Mouse (Mus musculus): ENCODE results near the gene Apof.
"Not testable (repeated sequence)": the region's sequence is repeated elsewhere in the genome, so short reads cannot be mapped to it uniquely, and the experiment has no call there.

Gene Apof

DNA sequence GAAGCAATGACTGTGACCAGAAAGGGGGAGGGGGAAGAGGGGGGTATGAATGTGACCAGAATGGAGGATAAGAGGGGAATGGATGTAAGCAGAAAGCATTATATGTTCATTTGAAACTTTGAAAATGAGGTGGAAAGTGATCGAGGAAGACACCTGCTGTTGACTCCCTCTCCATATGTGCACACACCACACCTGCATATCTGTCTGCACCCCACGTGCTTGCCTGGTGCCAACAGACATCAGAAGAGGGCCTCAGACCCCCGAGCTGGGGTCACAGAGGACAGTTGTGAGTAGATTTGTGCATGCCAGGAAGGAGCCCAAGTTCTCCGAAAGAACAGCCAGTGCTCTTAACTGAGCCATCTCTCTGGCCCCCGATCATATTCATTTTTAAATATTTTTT, 8.5 kb upstream of the Apof start:
- no peak for DNase-seq

DNA sequence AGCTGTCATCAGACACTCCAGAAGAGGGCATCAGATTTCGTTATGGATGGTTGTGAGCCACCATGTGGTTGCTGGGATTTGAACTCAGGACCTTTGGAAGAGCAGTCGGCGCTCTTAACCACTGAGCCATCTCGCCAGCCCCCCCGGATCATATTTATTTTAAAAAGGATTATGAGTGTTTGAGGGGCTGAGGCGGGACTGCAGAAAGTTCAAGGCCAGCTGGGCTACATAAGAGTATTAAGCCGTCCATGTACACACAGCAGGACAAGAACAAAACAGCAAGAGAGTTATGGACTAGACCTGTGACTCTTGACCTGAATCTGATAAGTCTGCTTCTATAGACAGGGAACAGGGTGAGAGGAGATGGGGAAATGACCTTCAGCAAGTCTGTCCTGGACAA, 8.1 kb upstream of the Apof start:
- not testable (repeated sequence) for DNase-seq

DNA sequence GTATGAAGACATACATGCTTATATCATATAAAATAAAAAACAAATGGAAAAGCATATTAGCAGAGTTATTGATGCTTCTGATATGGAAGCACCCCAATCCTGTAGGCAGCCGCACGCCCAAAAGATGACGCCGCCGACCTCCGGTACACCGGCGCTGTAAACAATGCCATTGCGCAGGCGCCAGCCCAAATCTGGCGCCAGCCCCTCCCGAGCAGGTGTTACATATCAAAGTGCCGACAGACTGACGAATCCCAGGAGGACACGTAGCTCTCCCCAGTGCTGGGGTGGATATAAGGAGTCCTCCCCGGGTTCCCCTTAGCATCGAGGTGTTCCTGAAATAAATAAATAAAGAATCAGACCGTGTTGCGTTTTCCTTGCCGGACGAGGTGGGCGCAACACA, 6.2 kb upstream of the Apof start:
- peak in 1 of 2 experiments; percentile 25 for DNase-seq

DNA sequence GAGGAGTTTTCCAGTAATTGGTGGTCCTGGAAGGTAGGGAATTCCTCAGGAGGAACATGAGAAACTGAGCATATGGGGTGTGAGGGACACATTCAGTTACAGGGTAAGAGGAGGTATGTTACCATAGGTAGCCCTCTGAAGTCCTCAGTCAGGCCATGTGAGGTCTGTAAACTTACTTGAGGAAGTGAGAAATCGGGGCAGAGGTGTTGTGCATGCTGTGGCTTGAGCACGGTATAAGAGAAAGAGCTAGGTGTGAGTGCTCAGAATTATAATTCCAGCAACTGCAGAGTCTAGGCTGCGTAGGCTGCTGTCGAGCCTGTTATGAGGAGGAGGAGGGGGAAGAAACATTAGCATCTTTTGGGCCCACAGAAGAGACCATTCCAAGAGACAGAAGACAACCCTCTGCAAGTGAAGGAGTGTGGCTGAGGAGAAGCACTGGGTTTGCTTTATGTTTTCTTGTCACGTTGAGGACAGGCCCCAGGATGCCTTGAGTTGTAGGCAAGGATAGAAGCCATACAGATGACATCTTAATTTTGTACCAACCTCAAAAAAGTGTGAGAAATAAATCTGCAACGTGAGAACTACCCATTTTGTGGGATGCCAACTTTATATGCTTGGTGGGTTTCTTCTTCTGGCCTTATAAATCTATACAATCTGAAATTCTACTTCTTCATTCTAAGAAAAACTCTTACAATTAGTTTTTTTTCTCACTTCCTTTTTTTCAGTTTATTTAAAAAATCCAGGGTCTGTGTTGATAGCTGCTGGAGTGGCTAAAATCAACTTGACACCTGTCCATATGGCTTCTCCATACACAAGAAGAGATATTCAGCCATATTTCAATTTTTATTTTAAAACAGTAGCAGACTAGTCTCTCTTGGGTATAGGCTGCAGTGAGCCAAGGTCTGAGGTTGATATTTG, 4.8 kb upstream of the Apof start:
- DNase-seq: no peak

DNA sequence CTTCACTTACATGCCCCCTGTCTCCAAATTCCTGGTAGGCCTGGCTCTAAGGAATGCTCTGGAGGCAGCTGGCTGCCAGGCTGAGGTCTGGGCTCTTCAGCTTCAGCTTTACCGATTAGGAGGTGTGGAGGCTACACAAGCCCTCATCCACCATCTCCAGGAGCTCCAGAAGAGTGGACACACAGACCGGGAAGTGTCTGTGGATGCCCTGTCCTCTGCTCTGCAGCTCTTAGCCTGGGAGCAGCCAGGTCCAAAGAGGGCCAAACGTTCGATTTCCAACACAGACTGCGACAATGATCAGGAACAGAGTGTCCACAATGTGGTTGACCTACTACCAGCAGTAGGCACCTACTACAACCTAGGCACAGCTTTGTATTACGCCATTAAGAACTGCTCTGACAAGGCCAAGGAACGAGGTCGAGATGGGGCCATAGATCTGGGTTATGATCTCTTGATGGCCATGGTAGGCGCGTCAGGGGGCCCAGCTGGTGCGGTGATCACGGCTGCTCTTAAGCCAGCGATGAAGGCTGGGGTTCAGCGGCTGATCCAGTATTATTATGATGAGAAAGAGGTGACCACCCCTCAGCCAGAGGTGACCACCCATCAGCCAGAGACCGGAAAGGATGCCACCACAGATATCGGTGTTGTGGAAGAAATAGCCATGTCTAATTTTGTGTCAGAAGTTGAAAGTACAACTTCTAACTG, 887 bp downstream of the Apof start:
- no peak for DNase-seq

DNA sequence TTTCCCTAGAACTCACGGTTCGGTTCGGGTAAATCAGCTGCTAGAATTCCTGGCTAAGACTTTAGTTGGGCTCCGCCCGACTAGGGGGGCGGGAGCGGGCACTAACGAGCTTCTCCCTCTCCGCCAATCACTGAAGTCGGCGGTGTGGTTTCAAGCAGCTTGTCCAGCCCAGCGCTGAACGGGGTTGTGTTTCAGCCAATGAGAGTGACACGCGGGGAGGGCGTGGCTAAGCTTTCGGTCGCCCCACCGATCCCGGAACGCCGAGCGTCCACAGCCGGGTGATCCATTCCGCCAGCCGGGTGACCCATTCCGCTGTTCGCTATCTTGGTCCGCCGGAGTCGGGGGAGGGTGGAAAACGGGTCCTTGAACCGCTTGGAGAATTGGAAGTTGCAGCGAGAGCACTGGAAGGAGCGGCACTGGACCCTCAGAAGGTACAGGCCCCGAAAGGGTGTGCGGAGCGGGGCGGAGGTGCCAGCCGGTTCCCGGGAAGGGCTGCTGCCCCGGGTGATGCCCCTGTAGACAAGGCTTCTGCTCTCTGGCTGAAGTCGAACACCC, 1.9 kb downstream of the Apof start, which contains the start of gene Stat2:
Gene Stat2 (plus strand): TSS at position 273 of the 555 bp plus-strand sequence.
- DNase-seq: peak; percentile 97 to 99

DNA sequence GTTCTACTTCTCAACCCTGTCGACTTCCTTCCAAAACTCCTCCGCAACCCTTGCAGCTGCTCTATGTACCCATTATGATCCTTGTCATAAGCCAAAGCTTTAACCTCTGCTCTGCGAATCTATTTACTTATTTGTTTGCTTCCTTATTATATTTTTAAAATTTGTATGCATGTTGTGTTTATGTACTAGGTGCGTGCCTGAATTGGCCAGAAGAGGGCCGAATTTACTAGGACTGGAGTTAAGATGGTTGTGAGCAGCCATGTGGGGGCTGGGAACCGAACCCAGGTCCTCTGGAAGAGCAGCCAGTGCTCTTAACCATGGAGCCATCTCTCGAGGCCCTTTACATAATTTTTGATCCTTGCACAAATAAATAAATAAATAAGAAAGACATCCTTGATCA, 2.4 kb downstream of the Apof start:
- DNase-seq: no peak

DNA sequence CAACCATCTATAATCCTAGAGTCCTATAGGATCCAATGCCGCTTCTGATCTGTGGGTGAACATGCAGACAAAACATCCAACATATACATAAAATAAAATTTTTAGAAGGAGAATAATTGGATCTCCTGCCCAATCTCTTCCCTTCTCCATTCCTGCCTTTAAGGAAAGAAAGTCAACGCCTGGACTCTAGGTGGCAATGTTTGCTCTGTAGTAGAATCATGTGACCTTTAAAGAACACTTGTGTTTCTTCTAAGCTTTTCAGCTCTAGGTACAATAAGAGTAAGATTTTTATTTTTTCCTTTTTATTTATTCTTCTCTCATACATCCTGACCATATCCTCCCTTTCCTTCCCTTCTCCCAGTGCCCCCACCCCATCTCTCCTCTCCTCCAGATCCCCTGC, 3.4 kb downstream of the Apof start:
- DNase-seq: peak in 1 of 2 experiments; percentile 58

DNA sequence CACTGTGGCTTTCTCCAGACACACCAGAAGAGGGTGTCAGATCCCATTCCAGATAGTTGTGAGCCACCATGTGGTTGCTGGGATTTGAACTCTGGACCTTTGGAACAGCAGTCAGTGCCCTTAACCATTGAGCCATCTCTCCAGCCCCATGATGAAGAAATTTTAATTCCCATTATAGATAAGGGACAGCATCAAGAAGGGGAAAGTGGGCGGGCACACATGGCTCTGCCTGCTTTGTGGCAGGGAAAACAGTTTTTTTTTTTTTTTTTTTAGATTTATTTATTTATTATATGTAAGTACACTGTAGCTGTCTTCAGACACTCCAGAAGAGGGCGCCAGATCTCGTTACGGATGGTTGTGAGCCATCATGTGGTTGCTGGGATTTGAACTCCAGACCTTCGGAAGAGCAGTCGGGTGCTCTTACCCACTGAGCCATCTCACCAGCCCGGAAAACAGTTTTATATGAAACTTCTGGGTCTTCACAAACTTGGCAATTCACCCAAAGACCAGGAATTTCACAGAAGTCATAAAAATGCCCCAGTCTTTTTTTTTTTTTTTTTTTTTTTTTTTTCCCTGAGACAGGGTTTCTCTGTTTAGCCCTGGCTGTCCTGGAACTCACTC, 4.5 kb downstream of the Apof start:
- not testable (repeated sequence) for DNase-seq

DNA sequence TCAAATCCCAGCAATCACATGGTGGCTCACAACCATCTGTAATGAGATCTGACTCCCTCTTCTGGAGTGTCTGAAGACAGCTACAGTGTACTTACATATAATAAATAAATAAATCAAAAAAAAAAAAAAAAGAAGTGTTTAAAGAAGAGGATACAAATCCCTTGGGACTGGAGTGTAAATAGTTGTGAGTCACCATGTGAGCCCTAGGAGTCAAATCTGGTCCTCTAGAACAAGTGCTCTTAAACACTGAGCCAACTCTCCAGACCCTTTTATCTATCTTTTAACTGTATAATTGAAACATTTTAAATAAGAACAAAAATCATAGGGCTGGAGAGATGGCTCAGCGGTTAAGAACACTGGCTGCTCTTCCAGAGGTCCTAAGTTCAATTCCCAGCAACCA, 6.9 kb downstream of the Apof start:
- not testable (repeated sequence) for DNase-seq

DNA sequence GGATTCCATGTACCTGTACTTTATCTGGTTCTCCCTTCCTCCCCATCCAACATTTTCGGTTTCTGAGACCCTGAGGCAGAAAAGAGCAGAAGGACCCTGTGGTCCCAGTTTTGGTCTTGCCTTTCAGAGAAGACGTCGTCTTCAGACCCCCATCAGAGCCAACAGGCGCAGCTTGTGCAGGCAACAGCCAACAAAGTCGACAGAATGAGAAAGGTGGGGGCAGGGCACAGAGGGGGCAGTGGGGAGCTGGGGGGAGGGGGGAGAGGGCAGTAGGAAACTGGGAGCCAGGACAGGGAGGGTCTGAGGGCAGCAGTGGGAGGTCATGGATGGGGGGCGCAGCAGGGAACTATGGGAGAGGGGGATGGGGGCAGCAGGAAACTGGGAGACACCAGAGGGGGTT, 9.7 kb downstream of the Apof start:
- DNase-seq: no peak

DNA sequence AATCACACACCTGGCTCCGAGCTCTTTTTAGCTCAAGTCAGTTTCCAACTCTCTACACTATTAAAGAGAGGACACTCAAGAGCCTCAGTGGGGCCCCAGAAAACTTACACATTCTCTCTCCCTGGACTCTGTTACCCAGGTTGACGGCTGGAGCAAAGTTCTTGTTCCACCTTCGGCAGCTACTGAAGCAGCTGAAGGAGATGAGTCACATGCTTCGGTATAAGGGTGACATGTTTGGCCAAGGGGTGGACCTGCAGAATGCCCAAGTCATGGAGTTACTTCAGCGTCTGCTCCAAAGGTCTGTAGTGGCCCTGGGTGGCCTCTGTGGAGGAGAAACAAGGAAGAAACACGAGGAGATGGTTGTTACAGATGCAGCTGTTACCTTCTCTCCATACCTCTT, 12.5 kb downstream of the Apof start:
- no peak for DNase-seq

DNA sequence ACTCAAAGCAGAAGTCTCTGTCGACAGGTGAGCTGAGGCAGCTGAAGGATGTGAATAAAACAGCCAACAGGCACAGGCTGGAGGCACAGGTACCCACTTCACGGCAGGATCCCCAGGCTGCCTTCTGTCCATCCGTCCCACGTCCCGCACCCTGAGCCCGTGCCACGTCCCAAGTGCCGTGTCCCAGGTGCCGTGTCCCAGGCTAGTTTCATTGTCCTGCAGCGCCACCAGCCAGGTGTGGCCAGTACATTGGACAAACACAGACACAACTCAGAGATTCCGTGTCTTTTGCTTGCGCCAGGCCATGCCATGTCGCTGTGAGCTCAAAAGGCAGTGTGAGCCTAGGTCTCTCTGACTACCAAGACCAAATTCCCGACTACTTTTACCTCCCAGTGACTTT, 13.2 kb downstream of the Apof start:
- no peak for DNase-seq

DNA sequence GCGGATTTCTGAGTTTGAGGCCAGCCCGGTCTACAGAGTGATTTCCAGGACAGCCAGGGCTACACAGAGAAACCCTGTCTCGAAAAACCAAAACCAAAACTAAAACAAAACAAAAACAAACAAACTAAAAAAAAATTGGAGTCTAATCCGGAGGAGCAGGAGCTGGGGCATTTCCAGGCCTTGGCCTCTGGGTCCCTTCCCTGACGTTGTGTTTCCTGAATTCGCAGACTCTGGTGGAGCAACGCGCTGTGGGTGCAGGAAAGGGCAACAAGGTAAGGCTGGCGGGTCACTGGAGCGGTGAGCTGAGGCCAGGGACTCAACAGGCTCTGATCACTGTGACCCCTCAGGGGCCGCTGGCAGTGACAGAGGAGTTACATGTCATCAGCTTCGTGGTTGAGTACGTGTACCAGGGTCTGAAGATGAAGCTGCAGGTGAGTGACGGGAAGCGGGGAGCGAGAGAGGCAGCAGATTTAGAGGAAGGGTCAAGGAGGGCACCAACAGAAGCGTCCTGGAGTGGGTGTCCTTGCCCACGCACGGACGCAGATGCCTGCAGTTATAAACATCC, 14.5 kb downstream of the Apof start:
- DNase-seq: no peak

DNA sequence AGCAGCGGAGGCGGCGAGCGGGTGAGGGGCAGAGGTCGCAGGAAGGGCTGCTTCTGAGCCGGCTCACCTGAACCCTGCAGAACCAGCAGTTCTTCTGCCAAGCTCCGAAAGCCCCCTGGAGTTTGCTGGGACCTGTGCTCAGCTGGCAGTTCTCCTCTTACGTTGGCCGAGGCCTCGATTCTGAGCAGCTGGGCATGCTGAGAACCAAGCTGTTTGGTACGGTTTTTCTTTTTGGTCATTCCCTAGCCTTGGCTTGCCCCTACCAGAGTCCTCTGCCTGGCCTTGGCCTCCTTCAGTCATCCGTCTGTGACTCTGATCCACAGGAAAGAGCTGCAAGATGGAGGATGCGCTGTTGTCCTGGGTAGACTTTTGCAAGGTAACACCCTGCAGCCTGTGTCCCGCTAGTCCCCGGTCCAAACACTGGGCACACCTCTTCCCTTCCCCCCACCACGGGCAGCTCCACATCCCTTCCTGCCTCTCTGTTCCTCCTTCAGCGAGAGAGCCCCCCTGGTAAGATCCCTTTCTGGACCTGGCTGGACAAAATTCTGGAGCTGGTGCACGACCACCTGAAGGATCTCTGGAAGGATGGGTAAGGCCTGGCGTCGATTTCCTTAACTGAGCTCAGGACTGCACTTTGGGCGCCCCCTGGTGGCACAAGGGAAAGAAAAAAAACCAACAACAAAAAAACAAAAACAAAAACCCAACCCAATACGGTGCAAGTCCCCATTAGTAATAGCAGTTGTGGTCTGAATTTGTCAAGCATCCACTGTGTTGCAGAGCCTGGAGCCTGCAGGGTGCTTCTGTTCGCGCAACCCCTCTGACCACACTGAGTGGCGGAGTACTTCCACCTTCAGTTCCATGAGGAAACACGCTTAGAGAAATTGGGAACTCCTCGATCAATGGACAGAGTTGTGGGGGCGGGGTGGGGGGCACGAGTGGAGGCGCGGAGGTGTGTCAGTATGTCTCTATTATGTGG, 15.4 kb downstream of the Apof start:
- peak; percentile 95 to 97 for DNase-seq

DNA sequence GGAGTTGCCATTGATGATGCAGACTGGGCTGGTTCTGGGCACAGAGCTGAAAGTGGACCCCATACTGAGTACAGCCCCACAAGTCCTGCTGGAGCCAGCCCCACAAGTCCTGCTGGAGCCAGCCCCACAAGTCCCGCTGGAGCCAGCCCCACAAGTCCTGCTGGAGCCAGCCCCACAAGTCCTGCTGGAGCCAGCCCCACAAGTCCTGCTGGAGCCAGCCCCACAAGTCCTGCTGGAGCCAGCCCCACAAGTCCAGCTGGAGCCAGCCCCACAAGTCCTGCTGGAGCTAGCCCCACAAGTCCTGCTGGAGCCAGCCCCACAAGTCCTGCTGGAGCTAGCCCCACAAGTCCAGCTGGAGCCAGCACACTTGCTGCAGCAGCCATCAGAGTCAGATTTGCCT, 22.1 kb downstream of the Apof start:
- peak in 1 of 2 experiments; percentile 40 for DNase-seq

DNA sequence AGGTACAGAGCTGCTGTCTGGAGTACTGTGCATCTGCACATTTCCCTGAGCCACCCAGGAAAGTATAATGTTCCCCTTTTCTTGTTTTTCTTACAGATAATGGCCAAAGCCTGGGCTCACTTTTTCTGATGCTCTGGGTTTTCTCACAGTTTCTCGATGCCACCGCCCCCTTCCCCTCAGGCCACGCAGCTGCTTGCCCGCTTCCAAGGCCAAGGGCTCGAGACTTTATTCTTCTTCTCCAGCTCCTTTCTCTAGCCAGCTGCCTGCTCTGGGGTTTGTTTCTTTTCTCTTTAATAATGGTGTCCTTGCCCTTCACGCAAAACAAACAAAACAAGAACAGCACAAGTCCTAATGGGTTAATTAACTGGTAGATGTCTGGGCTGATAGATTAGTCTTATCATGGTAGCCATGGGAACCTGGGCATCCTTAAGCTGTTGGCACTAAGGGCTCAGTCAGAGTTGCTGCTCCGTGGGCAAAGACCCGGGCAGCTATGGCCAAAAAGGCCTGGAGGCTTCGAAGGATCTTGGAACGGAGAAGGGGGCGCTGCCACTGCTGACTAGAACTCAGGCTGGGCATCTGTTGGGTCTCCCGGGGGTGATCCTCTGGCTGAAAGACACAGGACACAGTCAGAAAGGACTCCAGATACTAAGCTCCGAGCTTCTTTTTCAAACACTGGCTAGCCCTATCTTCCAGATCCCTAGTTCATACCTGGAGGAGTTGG, 28.1 kb downstream of the Apof start:
- no peak for DNase-seq

DNA sequence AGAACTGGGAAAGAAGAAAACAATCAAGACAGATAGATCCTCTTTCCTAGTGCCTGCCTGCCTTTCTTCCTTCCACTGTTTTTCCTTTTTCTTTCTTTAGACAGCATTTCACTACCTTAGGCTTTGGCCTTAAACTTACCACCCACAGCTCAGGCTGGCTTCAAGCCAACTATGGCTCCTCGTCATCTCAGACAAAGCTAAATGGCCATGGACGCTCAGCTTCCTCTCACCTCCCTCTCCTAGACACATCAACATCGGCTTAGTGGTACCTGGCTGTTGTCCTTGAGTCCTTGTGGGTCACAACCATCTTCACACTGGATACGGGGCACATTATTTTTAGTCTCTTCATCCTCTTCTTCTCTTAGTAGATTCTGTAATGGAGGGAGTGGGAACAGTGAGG, 28.8 kb downstream of the Apof start:
- DNase-seq: peak; percentile 62 to 72

DNA sequence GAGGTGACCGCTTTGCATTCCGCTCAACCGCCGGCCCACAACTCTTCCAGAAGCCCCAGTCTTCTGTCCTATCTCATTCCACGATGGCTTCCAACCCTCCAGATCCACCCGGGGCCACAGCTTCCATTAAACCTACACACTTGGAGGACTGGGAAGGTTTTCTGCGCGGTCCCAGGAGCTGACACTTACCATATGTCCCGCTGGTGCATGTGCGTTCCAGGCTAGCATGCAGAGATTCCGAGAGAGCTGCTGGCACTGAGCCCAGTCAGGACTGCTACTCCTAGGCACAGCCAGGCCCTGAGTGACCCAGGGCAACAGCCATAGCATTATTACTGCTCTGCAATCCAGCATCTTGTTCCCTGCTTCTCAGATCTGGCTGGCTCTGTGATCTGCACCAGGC, 29.2 kb downstream of the Apof start:
- peak; percentile 73 to 74 for DNase-seq

DNA sequence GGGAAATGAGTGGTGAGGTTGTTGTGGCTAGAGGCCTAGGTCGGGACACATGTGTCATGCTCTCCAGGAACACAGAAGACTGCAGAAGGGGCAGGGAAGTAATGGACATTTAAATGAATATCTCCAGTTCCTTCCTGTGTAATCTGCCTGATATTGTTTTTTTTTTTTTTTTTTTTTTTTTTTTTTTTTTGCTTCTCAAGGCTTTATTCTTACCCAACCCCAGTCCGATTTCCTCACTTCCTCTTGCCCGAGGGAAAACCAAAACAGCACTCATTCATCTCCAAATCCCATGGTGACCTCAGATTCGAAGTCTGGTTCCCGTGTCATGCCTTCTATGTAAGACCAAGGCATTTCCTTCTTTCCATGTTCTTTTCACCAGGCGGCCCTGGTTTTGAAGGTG, 29.8 kb downstream of the Apof start:
- DNase-seq: no peak

DNA sequence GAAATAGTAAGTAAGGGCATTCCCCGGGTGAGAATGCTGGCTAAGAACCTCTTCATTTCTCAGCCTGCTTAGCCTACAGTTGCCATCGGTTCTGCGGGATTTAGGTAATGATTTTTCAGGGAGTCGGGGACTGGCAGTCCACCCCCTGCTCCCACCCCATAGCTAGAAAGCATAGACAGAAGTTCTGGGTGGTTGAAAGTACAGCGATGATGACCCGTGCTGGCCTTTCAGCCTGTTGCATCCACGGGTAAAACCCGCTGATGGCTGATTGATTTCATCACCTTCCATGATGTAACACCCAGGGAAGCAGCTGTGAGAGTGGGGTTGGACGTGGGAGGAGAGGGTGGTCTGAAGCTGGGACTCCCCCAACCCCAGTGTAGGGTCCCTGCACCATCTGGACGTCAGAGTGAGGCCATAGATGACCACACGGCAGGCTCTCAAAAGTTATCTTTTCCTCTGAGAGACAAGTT, 30.3 kb downstream of the Apof start, which contains the start of gene Il23a:
Gene Il23a (minus strand): TSS at position 51 of the 470 bp plus-strand sequence.
- no peak for DNase-seq

Data from cerebellum, adult 18-20 months (tissue).